Mouse (Mus musculus) heart, postnatal 25 days (tissue): ENCODE results near the gene Glrx5. TPM values are rescaled to one million over a fixed set of nuclear protein-coding genes. Genes with fewer than 3 reads are reported as not detected.

Source experiments
- DNase-seq: peaks from one replicate; pipeline ENCODE4 v3.0.0; 2022; ENCODE audit warnings: low spot score
- intact Hi-C: fragments of 180-260 bp; cut with DNase I; formaldehyde crosslinking; loops from one replicate; pipeline ENCODE4 v1.15.1; 2025
- total RNA-seq, 2 experiments: library from RNA; stranded (reverse); gene quantifications; 2 replicates each; pipeline ENCODE4 v1.2.3; 2021

The Glrx5 gene
- total RNA-seq, 2 experiments from 2014 or later: 95.9 to 99.0 TPM

GRCm38 (mm10) chr12:105003158-105003557, 29.3 kb upstream of the Glrx5 start:
- no peak for DNase-seq
- intact Hi-C loops: no loop called here

- no peak for DNase-seq
- intact Hi-C loops: no loop called here
These were observed 28.8 kb upstream of the Glrx5 start for GRCm38 (mm10) chr12:105003715-105004114.

GRCm38 (mm10) chr12:105004956-105005714, 27.4 kb upstream of the Glrx5 start:
- intact Hi-C loops: no loop called here
- DNase-seq: no peak

- intact Hi-C loops: no loop called here
- DNase-seq: no peak
These were observed 26.8 kb upstream of the Glrx5 start for GRCm38 (mm10) chr12:105005715-105005972.

GRCm38 (mm10) chr12:105008150-105008549, 24.3 kb upstream of the Glrx5 start:
- DNase-seq: no peak
- intact Hi-C loops: no loop called here

- peak; percentile 35 for DNase-seq
- intact Hi-C loops: no loop called here
These were observed 23.7 kb upstream of the Glrx5 start for GRCm38 (mm10) chr12:105008752-105009178.

GRCm38 (mm10) chr12:105009370-105010212, 22.9 kb upstream of the Glrx5 start, which contains the start of gene Syne3:
Gene Syne3 (minus strand): TSS chr12:105009809.
- peak; percentile 67 for DNase-seq
- intact Hi-C loops: no loop called here

GRCm38 (mm10) chr12:105010213-105010790, 22.2 kb upstream of the Glrx5 start:
- intact Hi-C loops: no loop called here
- no peak for DNase-seq

- no peak for DNase-seq
- intact Hi-C loops: no loop called here
These were observed 20.9 kb upstream of the Glrx5 start for GRCm38 (mm10) chr12:105011589-105011988.

- intact Hi-C loops: no loop called here
- no peak for DNase-seq
These were observed 20.2 kb upstream of the Glrx5 start for GRCm38 (mm10) chr12:105012314-105012713.

- intact Hi-C loops: no loop called here
- DNase-seq: peak; percentile 78
These were observed 19.4 kb upstream of the Glrx5 start for GRCm38 (mm10) chr12:105013065-105013464.

- no peak for DNase-seq
- intact Hi-C loops: no loop called here
These were observed 16.3 kb upstream of the Glrx5 start for GRCm38 (mm10) chr12:105016199-105016598.

GRCm38 (mm10) chr12:105016639-105017038, 15.8 kb upstream of the Glrx5 start:
- intact Hi-C loops: no loop called here
- no peak for DNase-seq

- peak; percentile 55 for DNase-seq
- intact Hi-C loops: no loop called here
These were observed 12.9 kb upstream of the Glrx5 start for GRCm38 (mm10) chr12:105019359-105020219.

- no peak for DNase-seq
- intact Hi-C loops: no loop called here
These were observed 10.9 kb upstream of the Glrx5 start for GRCm38 (mm10) chr12:105021441-105022069.

GRCm38 (mm10) chr12:105022141-105022540, 10.3 kb upstream of the Glrx5 start:
- DNase-seq: no peak
- intact Hi-C loops: no loop called here

- no peak for DNase-seq
- intact Hi-C loops: no loop called here
These were observed 9.7 kb upstream of the Glrx5 start for GRCm38 (mm10) chr12:105022776-105023175.

GRCm38 (mm10) chr12:105025271-105025946, 7.1 kb upstream of the Glrx5 start:
- no peak for DNase-seq
- intact Hi-C loops: loop anchor here (1.0 to 5.0 kb wide), 2 partner anchors 73 to 283 kb away; no protein-coding TSS in a partner anchor
